Mouse (Mus musculus): ENCODE measurements around the gene Snrnp35.

DNA sequence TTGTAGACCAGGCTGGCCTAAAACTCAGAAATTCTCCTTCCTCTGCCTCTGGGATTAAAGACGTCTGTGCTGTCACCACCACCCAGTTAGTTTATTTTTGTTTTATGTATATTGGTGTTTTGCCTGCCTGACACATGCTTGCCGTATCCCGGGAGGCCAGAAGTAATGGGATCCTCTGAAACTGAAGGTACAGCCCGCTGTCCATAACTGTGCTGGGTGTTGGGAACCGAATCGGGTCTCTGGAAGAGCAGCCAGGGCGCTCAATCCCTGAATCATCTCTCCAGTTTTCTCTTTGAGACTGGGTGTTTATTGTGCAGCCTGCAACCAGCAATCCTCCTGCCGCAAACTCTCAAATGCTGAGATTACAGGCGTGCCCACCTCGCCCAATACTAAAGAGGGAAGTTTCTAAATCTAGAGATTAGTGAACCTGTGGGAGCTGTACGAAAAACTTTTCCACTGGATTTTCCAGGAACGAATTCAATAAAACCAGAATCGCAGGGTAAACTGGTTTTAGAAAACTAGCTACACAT, 433 bp upstream of the Snrnp35 start:
- TF ChIP-seq POLR2A (IDR thresholded peaks at IDR 0.05; ENCODE audit: borderline replicate concordance, extremely low read depth, low read depth, low read length): 0 out of 2 replicates have a peak, but pooled peaks have one; percentile 28
- no peak for TF ChIP-seq CTCF (IDR thresholded peaks at IDR 0.05; ENCODE audit: insufficient read depth, low read length)
